Mouse (Mus musculus) bone marrow macrophage, adult 2 months (primary cell): Measurements from ENCODE around the gene Slain1. TPM values are rescaled to one million over a fixed set of nuclear protein-coding genes. Genes with fewer than 3 reads are reported as not detected.

Source experiments
- H3K27ac ChIP-seq: 2 replicates; pipeline ENCODE4 v1.5.1; 2012; ENCODE audit warnings: low read depth, low read length; ENCODE audit not compliant: insufficient read depth
- H3K4me1 ChIP-seq: 2 replicates; pipeline ENCODE4 v1.6.1; 2012; ENCODE audit warnings: low read length; ENCODE audit not compliant: control insufficient read depth, insufficient read depth
- H3K4me3 ChIP-seq: 2 replicates; pipeline ENCODE4 v1.5.1; 2012; ENCODE audit warnings: mild to moderate bottlenecking, low read length, moderate library complexity; ENCODE audit not compliant: insufficient read depth
- CTCF ChIP-seq: IDR thresholded peaks from 2 replicates; pipeline ENCODE4 v1.5.1; 2012; ENCODE audit warnings: low read depth, mild to moderate bottlenecking, low read length, moderate library complexity
- POLR2A ChIP-seq: IDR thresholded peaks from 2 replicates; pipeline ENCODE4 v1.6.1; 2012; ENCODE audit warnings: mild to moderate bottlenecking, low read depth, low read length, borderline replicate concordance
- polyA plus RNA-seq: library from polyadenylated mRNA; stranded (reverse); fragments of >200 nt; gene quantifications from 2 replicates; pipeline ENCODE4 v1.2.4, GENCODE M21; 2012; ENCODE audit not compliant: missing spikeins, insufficient read depth, insufficient read length

Slain1 gene
- polyA plus RNA-seq, 1 experiment, result not detected

GRCm38 (mm10) chr14:103666347-103666954 lies 16.4 kb downstream of the Slain1 start:
- no peak overlapping the region for H3K27ac ChIP-seq
- no peak overlapping the region for H3K4me3 ChIP-seq
- H3K4me1 ChIP-seq, result no peaks in the 10 kb centered on the region
- TF ChIP-seq CTCF, result no peak
- no peak for TF ChIP-seq POLR2A

GRCm38 (mm10) chr14:103667036-103667435 lies 17.0 kb downstream of the Slain1 start:
- no peak for TF ChIP-seq POLR2A
- TF ChIP-seq CTCF, result no peak
- no peak overlapping the region for H3K27ac ChIP-seq
- H3K4me3 ChIP-seq, result no peak overlapping the region
- no peaks in the 10 kb centered on the region for H3K4me1 ChIP-seq

DNA sequence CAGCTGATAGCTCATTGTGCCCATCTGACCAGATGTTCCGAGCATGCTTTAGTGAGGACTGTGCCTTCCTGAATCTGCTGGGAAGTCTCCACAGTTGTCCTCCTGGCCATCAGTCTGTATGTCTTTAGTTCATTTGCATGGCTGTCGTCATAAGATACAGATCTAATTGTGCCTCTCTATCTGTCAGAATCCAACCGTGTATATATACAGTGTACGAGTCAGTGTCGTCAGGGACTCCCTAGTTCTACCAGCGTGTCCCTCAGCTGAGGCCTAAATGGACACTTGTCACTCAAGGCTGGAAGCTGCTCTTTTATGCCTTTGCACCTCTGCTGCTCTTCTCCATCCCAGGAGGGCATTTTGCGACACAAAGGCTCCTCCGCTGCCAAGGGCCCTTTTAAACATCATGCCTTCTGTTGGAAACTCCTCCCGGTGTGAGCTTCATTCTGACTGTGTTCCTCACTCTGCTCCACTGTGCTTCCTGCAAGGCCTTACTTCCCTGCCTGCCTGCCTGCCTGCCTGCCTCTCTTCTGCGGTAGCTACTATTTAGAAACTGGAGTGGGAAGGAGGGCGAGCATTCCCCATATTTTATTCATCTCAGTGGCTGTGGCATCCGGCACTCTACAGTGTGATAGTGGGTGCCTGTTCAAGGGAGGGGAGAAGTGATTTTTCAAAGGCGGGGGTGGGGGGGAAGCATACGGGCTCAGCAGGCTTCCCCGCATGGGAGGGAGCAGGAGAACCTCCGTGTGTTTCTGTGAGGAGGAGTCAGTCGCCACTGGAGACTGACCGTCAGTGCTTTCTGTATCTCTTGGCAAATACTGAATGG lies 29.6 kb downstream of the Slain1 start:
- no peak overlapping the region for H3K27ac ChIP-seq
- H3K4me1 ChIP-seq, result peaks cover 5% of the 10 kb centered on the region; the same call in 1 of the 2 replicates
- no peak overlapping the region for H3K4me3 ChIP-seq
- no peak for TF ChIP-seq POLR2A
- TF ChIP-seq CTCF, result no peak

DNA sequence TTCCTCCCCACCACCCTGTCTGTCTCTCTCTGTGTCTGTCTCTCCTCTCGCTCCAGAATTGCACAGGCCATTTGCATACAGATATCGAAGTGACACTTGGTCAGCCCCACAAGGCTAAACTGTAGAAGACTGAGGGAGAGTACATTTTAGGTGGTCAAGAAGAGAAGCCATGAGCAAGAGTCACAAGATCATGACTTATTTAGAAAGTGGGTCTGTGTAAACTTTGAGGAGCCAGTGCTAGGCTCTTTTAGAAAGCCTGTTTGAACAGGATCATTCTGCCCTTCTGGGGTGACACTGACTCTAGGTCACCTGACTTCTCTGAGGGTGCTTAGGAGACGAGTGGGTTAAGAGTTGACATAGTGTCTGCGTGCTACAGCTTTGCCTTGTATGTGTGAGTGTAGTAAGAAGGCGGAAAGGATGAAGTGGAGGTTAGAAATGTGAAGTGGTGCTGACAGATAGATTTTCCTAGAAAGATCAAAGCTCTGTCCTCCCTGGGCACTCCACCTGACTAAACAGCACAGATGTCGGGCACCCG lies 30.3 kb downstream of the Slain1 start:
- Histone ChIP-seq H3K4me1 (peaks cover 5% of the 10 kb centered on the region; the same call in 1 of the 2 replicates), H3K27ac (no peak overlapping the region), H3K4me3 (no peak overlapping the region)
- no peak for TF ChIP-seq CTCF
- no peak for TF ChIP-seq POLR2A

DNA sequence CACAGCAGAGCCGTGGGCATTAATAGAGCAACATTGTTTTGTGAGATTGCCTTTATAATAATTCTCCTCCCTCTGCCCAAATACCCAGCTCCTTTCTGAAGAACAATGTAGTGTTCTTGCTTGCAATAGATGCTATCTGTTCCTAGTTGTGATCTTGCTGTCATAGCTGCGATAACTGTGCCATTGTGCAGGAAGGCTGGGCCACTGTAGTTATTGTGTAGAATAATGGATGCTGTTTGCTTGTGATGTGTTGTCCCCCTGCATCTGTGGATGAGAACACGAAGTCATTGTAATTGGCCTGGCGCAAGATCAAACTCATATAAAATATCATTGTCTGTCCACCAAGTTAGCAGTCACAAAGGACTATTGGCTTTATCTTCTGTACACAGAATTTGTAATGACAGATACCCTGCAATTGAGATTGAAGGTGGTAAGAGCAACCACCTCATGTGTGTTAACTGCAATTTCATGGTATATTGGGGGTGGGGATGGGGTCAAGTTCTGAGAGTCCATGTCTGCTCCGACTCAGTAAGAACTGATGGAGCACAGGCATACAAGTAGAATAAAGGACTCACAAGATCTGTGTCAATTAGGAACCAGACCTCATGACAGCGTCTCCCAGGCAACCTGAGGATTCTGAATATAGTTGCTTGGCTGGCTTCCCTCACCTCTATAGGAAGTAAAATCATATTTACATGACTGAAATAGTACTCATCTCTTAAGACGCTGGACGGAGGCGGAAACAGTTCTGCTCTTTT lies 32.8 kb downstream of the Slain1 start:
- peaks cover 5% of the 10 kb centered on the region; the same call in 1 of the 2 replicates for H3K4me1 ChIP-seq
- H3K4me3 ChIP-seq, result no peak overlapping the region
- no peak overlapping the region for H3K27ac ChIP-seq
- no peak for TF ChIP-seq POLR2A
- no peak for TF ChIP-seq CTCF

DNA sequence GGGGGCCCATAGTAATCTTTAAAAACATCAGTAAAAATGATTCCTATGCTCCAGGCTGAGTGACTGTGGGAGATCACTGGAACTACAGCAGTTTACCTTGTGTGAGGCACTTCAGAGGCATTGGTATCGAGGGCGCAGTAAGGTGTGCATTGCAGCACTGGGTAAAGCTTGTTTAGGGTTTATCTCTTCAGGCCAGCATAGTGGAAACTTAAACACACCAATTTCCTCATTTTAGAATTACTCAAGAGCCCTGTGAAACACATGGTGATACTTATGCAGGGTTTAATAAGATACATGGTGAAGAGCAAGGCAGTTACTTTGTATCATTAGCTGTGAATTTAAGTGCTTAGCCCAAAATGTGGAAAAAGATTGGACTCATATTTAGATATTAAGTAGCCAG lies 37.0 kb downstream of the Slain1 start:
- Histone ChIP-seq H3K4me1 (peaks cover 5% of the 10 kb centered on the region; the same call in 1 of the 2 replicates), H3K4me3 (no peak overlapping the region), H3K27ac (no peak overlapping the region)
- no peak for TF ChIP-seq CTCF
- TF ChIP-seq POLR2A, result no peak

DNA sequence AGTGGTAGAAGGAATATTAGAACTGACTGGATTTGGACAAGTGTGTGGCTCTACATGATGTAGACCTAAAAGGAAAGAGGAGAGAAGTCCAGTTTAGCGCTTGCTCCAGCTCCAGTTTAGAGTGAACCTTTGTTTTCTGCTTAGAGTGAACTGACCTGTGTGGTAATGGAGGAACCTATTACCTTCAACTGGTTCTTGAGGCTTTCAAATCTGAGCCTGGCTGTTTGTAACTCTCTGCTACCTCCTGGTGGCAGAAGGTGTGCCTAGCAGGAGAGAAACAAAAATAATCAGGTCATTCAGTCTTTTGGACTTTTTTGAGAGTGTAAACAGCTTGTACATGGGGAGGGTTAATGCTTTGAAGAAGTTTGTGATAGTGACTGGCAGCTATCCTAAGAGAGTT lies 44.3 kb downstream of the Slain1 start:
- no peak for TF ChIP-seq CTCF
- H3K4me1 ChIP-seq, result no peaks in the 10 kb centered on the region
- no peak overlapping the region for H3K27ac ChIP-seq
- no peak overlapping the region for H3K4me3 ChIP-seq

- Histone ChIP-seq H3K27ac (no peak overlapping the region), H3K4me3 (no peak overlapping the region), H3K4me1 (no peaks in the 10 kb centered on the region)
- TF ChIP-seq CTCF (no peak), POLR2A (no peak)
Measured at GRCm38 (mm10) chr14:103695620-103696019, 45.6 kb downstream of the Slain1 start.

DNA sequence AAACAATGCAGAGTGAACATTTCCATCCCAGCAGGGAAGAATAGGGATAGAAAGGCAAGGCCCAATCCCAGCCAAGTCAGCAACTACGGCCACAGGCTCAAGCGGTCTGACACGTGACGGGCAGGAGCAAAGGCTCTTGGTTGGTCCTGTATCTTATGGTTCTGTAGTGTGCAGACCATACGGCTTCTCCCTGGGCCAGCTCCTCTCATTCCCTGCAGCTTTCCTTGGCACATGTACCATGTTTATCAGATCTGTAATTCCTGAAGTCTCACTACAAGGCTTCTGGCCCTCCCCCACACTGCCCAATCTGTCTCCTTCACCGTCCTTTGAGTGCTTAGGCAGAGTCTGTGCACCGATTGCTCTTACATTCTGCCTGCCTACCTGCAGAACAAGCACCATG lies 47.1 kb downstream of the Slain1 start:
- no peak overlapping the region for H3K4me3 ChIP-seq
- TF ChIP-seq POLR2A (no peak), CTCF (no peak)
- H3K27ac ChIP-seq, result no peak overlapping the region
- H3K4me1 ChIP-seq, result no peaks in the 10 kb centered on the region
